Mouse (Mus musculus) kidney, postnatal 25 days (tissue): ENCODE measurements around the gene Slc6a2.

Experiments
- DNase-seq, 2 experiments: peaks; one replicate each; pipeline ENCODE4 v3.0.0; 2021; ENCODE audit warnings: mixed read lengths in 2 of 2

Slc6a2 gene

GRCm38 (mm10) chr8:93038831-93039230 is 79.0 kb downstream of the Slc6a2 start:
- DNase-seq: no peak

GRCm38 (mm10) chr8:93040256-93040655 is 80.4 kb downstream of the Slc6a2 start:
- no peak for DNase-seq

- peak in 1 of 2 experiments; percentile 60 for DNase-seq
Measured at GRCm38 (mm10) chr8:93040776-93041567, 81.1 kb downstream of the Slc6a2 start.

- DNase-seq: no peak
Measured at GRCm38 (mm10) chr8:93043083-93043482, 83.2 kb downstream of the Slc6a2 start.

- no peak for DNase-seq
Measured at GRCm38 (mm10) chr8:93048092-93048491, 88.2 kb downstream of the Slc6a2 start, which contains the start of gene Ces1a. Gene Ces1a (minus strand): TSS chr8:93048192.

GRCm38 (mm10) chr8:93048510-93049416 is 88.9 kb downstream of the Slc6a2 start:
- no peak for DNase-seq
